Mouse (Mus musculus): Measurements from ENCODE around the gene Mucl3.

DNA sequence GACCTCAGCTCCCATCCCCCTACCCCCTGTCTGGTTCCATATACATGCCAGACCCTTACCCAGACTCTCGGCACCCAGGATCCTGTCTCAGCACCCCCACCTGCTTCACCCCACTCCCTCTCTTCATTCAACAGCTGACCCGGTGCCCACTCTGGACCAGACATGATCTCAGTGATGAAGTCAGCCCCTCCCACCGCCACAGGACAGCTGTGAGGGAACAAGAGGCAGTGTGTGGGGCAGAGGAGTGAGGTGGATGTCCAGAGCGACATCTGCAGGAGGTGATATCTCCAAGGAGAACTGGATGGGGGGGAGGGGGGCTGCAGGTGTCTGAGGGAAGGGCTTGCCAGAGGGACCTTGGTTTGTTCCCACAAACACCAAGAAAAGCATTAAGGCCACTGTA, 48.3 kb upstream of the Mucl3 start:
- TF ChIP-seq CTCF (IDR thresholded peaks at IDR 0.05; ENCODE audit: insufficient read depth, low read depth, low read length) (no peak), POLR2A (IDR thresholded peaks at IDR 0.05; ENCODE audit: insufficient read depth, low read depth, low read length) (no peak)

Measured in olfactory bulb, adult 2 months (tissue).